Mouse (Mus musculus) spleen, adult 12 weeks (tissue): Measurements from ENCODE around the gene Zfp185.

Experiments
- DNase-seq: peaks from one replicate; pipeline ENCODE4 v3.0.0; 2022; ENCODE audit warnings: low spot score

Zfp185 gene

GRCm38 (mm10) chrX:72986841-72987519, at the start of gene Zfp185:
TSS of gene Zfp185 (plus strand) at chrX:72987339.
- no peak for DNase-seq

GRCm38 (mm10) chrX:72953464-72953863, 33.7 kb upstream of the Zfp185 start:
- no peak for DNase-seq

- no peak for DNase-seq
These were observed 30.7 kb upstream of the Zfp185 start for GRCm38 (mm10) chrX:72956486-72956885.

GRCm38 (mm10) chrX:72960431-72960830, 26.7 kb upstream of the Zfp185 start:
- no peak for DNase-seq

GRCm38 (mm10) chrX:72961511-72961910, 25.6 kb upstream of the Zfp185 start:
- DNase-seq: no peak

- no peak for DNase-seq
These were observed 24.4 kb upstream of the Zfp185 start for GRCm38 (mm10) chrX:72962743-72963142.

GRCm38 (mm10) chrX:72982831-72983230, 4.3 kb upstream of the Zfp185 start:
- no peak for DNase-seq

- no peak for DNase-seq
These were observed 1.5 kb upstream of the Zfp185 start for GRCm38 (mm10) chrX:72985607-72986006.

- DNase-seq: no peak
These were observed 374 bp downstream of the Zfp185 start for GRCm38 (mm10) chrX:72987520-72987905.

- DNase-seq: no peak
These were observed 1.3 kb downstream of the Zfp185 start for GRCm38 (mm10) chrX:72988431-72988830.

GRCm38 (mm10) chrX:72990581-72990980, 3.4 kb downstream of the Zfp185 start:
- no peak for DNase-seq

GRCm38 (mm10) chrX:72992291-72992919, 5.3 kb downstream of the Zfp185 start:
- DNase-seq: no peak

- DNase-seq: no peak
These were observed 8.4 kb downstream of the Zfp185 start for GRCm38 (mm10) chrX:72995542-72995941.

- DNase-seq: no peak
These were observed 16.0 kb downstream of the Zfp185 start for GRCm38 (mm10) chrX:73003110-73003509.

GRCm38 (mm10) chrX:73005678-73006077, 18.5 kb downstream of the Zfp185 start:
- DNase-seq: no peak

- peak; percentile 76 for DNase-seq
These were observed 20.7 kb downstream of the Zfp185 start for GRCm38 (mm10) chrX:73007597-73008479.

GRCm38 (mm10) chrX:73012846-73013245, 25.7 kb downstream of the Zfp185 start:
- no peak for DNase-seq

- no peak for DNase-seq
These were observed 49.9 kb downstream of the Zfp185 start, which contains the start of gene Pnma5 for GRCm38 (mm10) chrX:73037003-73037402. TSS of gene Pnma5 (minus strand) at chrX:73037103.

- no peak for DNase-seq
These were observed 51.7 kb downstream of the Zfp185 start for GRCm38 (mm10) chrX:73038831-73039230.

GRCm38 (mm10) chrX:73039666-73040065, 52.5 kb downstream of the Zfp185 start:
- DNase-seq: no peak

GRCm38 (mm10) chrX:73053860-73054563, 66.9 kb downstream of the Zfp185 start:
- DNase-seq: peak; percentile 73

GRCm38 (mm10) chrX:73061528-73061927, 74.4 kb downstream of the Zfp185 start:
- no peak for DNase-seq
